Mouse (Mus musculus): ENCODE measurements around the gene Gm45837. TPM values are rescaled to one million over a fixed set of nuclear protein-coding genes. Genes with fewer than 3 reads are reported as not detected.

Gene Gm45837
- total RNA-seq, 1 experiment from 2014 or later: 8.9 TPM

- no peak for ATAC-seq (replicated peaks; ENCODE audit: insufficient number of reproducible peaks, low FRiP score, low TSS enrichment, poor library complexity, severe bottlenecking)
Observed at GRCm38 (mm10) chr7:101385331-101385733, 25.4 kb upstream of the Gm45837 start.

GRCm38 (mm10) chr7:101385866-101386452, 24.7 kb upstream of the Gm45837 start:
- no peak for ATAC-seq (replicated peaks; ENCODE audit: insufficient number of reproducible peaks, low FRiP score, low TSS enrichment, poor library complexity, severe bottlenecking)

- ATAC-seq (replicated peaks; ENCODE audit: insufficient number of reproducible peaks, low FRiP score, low TSS enrichment, poor library complexity, severe bottlenecking): no peak
Observed at GRCm38 (mm10) chr7:101389256-101389655, 21.4 kb upstream of the Gm45837 start.

DNA sequence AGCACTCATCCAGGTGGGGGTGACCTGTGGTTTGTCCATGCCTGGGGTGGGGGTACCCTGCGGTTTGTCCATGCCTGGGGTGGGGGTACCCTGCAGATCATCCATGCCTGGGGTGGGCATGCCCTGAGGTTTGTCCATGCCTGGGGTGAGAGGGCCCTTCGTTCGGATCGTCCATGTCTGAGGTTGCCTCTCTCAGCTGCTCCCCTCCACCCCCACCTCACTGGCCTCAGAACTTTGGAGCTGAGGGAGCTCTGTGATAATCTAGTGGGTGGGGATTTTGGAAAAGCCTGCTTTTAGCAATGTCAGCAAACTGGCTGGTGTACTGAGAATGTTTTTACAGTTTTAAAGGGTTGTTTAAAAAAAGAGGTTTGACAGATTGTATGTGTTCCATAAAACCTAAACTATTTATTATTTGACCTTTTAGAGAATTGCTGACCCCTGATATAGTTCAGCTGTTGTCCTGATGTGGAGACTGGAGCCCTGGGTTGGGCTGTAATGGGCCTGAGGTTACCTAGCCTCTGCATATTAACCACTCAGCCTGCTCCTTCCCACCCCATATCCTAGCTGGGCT, 18.7 kb upstream of the Gm45837 start:
- no peak for ATAC-seq (replicated peaks; ENCODE audit: insufficient number of reproducible peaks, low FRiP score, low TSS enrichment, poor library complexity, severe bottlenecking)

DNA sequence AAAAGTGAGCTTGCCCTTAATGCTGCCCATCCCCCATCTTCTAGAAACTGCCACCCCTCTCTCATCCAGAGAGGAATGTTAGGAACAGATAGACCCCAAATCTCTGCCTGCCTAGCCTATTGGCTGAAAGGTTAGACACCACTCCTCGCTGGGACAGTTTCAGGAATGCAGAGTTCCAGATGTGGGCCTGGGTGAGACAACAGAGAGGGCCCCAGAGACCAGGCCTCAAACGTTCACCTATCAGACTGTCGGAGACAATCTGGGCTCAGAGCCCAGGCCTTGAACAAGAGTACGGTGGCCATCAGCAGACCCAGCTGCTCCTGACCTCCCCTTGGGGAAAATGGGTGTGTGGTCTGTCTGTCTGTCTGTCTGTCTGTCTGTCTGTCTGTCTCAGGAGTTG, 17.7 kb upstream of the Gm45837 start:
- ATAC-seq (replicated peaks; ENCODE audit: insufficient number of reproducible peaks, low FRiP score, low TSS enrichment, poor library complexity, severe bottlenecking): no peak

GRCm38 (mm10) chr7:101393694-101394504, 16.8 kb upstream of the Gm45837 start:
- ATAC-seq (replicated peaks; ENCODE audit: insufficient number of reproducible peaks, low FRiP score, low TSS enrichment, poor library complexity, severe bottlenecking): no peak

- no peak for ATAC-seq (replicated peaks; ENCODE audit: insufficient number of reproducible peaks, low FRiP score, low TSS enrichment, poor library complexity, severe bottlenecking)
Observed at GRCm38 (mm10) chr7:101394569-101394968, 16.1 kb upstream of the Gm45837 start.

GRCm38 (mm10) chr7:101395471-101395870, 15.2 kb upstream of the Gm45837 start:
- ATAC-seq (replicated peaks; ENCODE audit: insufficient number of reproducible peaks, low FRiP score, low TSS enrichment, poor library complexity, severe bottlenecking): no peak

DNA sequence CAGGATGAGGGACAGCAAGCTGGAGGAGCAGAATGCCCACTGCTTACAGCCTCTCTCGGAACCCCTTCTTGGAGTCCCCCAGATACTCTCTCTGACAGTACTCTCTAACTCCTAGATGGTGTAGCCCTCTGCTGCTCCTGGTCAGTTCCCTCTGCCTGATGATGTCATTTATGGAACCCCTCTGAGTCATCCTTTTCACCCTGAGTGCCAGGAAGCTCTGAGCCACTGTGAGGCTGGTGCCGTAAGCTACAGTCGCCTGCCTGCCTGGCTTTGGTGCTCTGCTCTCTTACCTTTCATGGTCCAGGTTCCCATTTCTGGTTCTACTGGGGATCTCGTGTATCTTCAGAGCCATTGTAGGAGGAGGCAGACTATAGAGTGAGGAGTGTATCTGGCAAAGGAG, 13.5 kb upstream of the Gm45837 start:
- ATAC-seq (replicated peaks; ENCODE audit: insufficient number of reproducible peaks, low FRiP score, low TSS enrichment, poor library complexity, severe bottlenecking): no peak

DNA sequence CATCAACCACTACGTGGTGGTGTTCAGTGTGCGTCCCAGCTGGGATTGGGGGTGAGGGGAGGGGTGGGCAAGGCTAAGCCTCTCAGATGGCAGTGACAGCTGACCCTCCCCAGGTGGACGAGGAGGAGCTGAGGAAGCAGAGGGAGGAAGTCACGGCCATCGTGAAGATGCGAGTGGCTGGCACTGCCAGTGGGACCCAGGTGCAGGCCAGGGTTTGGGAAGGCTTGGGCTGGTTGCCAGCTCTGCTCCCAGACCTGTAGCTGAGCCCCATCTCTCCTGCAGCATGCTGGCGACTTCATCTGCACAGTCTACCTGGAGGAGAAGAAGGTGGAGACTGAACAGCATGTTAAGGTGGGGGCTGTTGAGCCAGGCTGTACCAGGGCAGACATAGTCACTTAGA, 9.2 kb upstream of the Gm45837 start:
- no peak for ATAC-seq (replicated peaks; ENCODE audit: insufficient number of reproducible peaks, low FRiP score, low TSS enrichment, poor library complexity, severe bottlenecking)

GRCm38 (mm10) chr7:101403831-101404230, 6.9 kb upstream of the Gm45837 start:
- ATAC-seq (replicated peaks; ENCODE audit: insufficient number of reproducible peaks, low FRiP score, low TSS enrichment, poor library complexity, severe bottlenecking): no peak

- ATAC-seq (replicated peaks; ENCODE audit: insufficient number of reproducible peaks, low FRiP score, low TSS enrichment, poor library complexity, severe bottlenecking): peak; percentile 75
Observed at GRCm38 (mm10) chr7:101412796-101413195, 2.1 kb downstream of the Gm45837 start.

DNA sequence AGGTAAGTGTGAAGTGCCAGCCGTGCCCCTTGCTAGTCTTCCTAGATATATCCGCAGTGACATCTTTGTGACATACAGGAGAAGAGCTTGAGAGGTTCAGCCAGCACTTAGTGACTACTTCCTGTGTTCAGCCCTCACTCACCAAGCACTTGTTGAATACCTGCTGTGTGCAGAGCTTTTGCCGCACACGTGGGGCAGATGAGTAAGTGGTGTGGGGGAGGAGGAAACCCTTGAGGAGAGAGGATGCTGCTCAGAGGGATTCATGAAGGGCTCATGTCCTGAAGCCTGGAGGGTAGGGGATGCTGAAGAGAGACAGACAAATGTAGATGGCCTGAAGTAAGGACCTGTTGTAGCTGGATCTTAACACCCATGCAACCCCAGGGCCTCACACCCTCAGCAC, 3.5 kb downstream of the Gm45837 start:
- no peak for ATAC-seq (replicated peaks; ENCODE audit: insufficient number of reproducible peaks, low FRiP score, low TSS enrichment, poor library complexity, severe bottlenecking)

- no peak for ATAC-seq (replicated peaks; ENCODE audit: insufficient number of reproducible peaks, low FRiP score, low TSS enrichment, poor library complexity, severe bottlenecking)
Observed at GRCm38 (mm10) chr7:101414661-101415511, 4.2 kb downstream of the Gm45837 start.

DNA sequence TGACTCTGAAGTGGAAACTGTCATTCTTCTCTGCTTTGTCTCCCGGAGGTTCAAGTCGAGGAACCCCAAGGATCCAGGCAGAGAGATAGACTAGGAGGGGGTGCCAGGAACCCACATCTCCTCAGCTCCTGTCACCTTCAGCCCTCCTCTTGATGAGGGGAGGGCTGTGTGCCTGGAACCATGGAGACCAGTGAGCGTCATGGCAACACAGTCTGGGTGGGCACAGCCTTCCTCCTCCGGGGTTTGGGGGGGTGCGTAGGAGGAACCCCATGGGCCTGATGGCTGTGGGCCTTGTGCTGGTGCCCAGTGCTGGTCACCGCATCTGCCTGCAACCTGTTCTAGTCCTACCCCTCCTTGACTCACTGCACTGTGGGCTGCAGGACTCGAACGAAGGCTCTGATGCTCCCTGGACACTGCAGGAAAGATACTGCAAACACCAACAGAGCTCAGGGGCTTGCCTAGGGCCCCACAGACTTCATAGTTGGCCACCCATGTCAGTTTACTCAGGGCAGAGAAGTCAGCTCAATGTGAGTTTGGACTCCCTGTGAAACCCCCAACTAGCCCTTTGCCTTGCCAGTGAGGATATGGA, 4.9 kb downstream of the Gm45837 start:
- ATAC-seq (replicated peaks; ENCODE audit: insufficient number of reproducible peaks, low FRiP score, low TSS enrichment, poor library complexity, severe bottlenecking): no peak

- ATAC-seq (replicated peaks; ENCODE audit: insufficient number of reproducible peaks, low FRiP score, low TSS enrichment, poor library complexity, severe bottlenecking): no peak
Observed at GRCm38 (mm10) chr7:101416391-101416790, 5.7 kb downstream of the Gm45837 start.

- ATAC-seq (replicated peaks; ENCODE audit: insufficient number of reproducible peaks, low FRiP score, low TSS enrichment, poor library complexity, severe bottlenecking): no peak
Observed at GRCm38 (mm10) chr7:101419013-101419770, 8.5 kb downstream of the Gm45837 start.

- no peak for ATAC-seq (replicated peaks; ENCODE audit: insufficient number of reproducible peaks, low FRiP score, low TSS enrichment, poor library complexity, severe bottlenecking)
Observed at GRCm38 (mm10) chr7:101421529-101421928, 10.8 kb downstream of the Gm45837 start, which contains the start of gene Pde2a. Gene Pde2a (plus strand): TSS chr7:101421691.
